Mouse (Mus musculus) cerebellum, adult 9-11 months (tissue): ENCODE results near the gene Fthl17e.
"Not testable (repeated sequence)": the region's sequence is repeated elsewhere in the genome, so short reads cannot be mapped to it uniquely, and the experiment has no call there.

ENCODE experiments used
- DNase-seq: peaks from one replicate; pipeline ENCODE4 v3.0.0; 2022

Fthl17e gene

DNA sequence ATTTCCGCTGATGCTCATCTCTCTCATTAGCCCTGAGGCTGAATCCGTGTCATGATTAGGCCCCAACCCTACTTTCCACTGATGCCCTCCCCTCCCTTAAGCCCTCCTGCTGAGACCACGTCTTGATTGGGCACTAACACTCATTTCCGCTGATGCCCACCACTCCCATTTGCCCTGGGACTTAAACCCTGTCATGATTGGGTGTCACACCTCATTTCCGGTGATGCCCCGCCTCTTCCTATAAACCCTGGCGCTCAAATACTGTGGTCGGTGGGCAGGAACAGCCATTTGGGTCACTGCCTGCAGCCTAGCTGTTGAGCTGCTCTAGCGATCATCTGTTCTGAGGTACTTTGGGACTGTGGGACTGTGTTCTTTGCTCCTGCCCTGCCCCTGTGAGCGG lies at the start of gene Fthl17e:
TSS of gene Fthl17e (plus strand) at position 301 of the 400 bp plus-strand sequence.
- not testable (repeated sequence) for DNase-seq

GRCm38 (mm10) chrX:8986655-8987054 lies 46.6 kb upstream of the Fthl17e start, which contains the start of gene Fthl17d:
TSS of gene Fthl17d (minus strand) at chrX:8986755.
- DNase-seq: not testable (repeated sequence)

GRCm38 (mm10) chrX:9016079-9016478 lies 17.2 kb upstream of the Fthl17e start:
- DNase-seq: no peak

GRCm38 (mm10) chrX:9019481-9019880 lies 13.8 kb upstream of the Fthl17e start:
- DNase-seq: no peak

DNA sequence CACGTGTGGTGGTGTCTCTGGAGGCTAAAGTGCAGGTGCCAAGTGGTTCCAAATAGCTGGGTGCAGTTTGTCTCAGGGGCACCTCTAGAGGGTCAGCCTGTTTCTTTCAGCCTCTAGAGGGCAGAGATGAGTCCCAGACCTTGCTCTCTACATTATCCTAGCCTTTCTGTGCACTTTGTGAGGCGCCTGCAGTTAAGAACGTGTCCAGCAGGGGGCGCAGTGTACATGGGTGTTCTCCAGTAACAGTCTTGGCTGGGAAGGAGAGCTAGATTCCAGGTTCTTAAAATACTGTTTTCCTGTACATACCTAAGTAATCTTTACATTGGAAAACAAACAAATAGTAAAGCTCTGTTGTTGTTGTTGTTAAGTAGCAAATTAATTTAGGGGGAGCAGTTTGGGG lies 8.3 kb downstream of the Fthl17e start:
- not testable (repeated sequence) for DNase-seq

- DNase-seq: peak; percentile 44
These were observed 27.7 kb downstream of the Fthl17e start for GRCm38 (mm10) chrX:9060952-9061351.

- no peak for DNase-seq
These were observed 28.8 kb downstream of the Fthl17e start for GRCm38 (mm10) chrX:9062101-9062500.

DNA sequence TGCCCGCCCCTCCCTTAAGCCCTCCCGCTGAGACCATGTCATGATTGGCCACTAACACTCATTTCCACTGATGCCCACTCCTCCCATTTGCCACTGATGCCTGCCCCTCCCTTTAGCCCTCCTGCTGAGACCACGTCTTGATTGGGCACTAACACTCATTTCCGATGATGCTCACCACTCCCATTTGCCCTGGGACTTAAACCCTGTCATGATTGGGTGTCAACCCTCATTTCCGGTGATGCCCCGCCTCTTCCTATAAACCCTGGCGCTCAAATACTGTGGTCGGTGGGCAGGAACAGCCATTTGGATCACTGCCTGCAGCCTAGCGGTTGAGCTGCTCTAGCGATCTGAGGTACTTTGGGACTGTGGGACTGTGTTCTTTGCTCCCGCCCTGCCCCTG lies 29.4 kb downstream of the Fthl17e start, which contains the start of gene Fthl17f:
TSS of gene Fthl17f (plus strand) at position 301 of the 400 bp plus-strand sequence.
- not testable (repeated sequence) for DNase-seq

- peak; percentile 63 for DNase-seq
These were observed 44.4 kb downstream of the Fthl17e start for GRCm38 (mm10) chrX:9077699-9078098.
